Mouse (Mus musculus) CH12.LX (cell line): ENCODE results near the gene Ptx4. TPM values are rescaled to one million over a fixed set of nuclear protein-coding genes. Genes with fewer than 3 reads are reported as not detected.

Experiments used
- DNase-seq: peaks from one replicate; pipeline ENCODE4 v3.0.0-alpha.2; 2013; ENCODE audit errors: extremely low read depth
- H3K27ac ChIP-seq: 2 replicates; pipeline ENCODE4 v1.5.1; 2012; ENCODE audit warnings: low read depth, mild to moderate bottlenecking, control low read depth, moderate library complexity; ENCODE audit not compliant: insufficient read depth
- H3K27me3 ChIP-seq: replicated peaks from 2 replicates; pipeline ENCODE3; 2012; ENCODE audit warnings: inconsistent platforms
- H3K36me3 ChIP-seq, 2 experiments: replicated peaks in 1 of 2; 2 replicates each; pipeline versions ENCODE3 to v1.6.1; 2012; ENCODE audit warnings: inconsistent platforms in 1 of 2, low read length in 1 of 2, mild to moderate bottlenecking in 1 of 2, mixed read lengths in 1 of 2, moderate library complexity in 1 of 2; ENCODE audit not compliant: control insufficient read depth in 1 of 2, insufficient read depth in 1 of 2
- H3K4me1 ChIP-seq, 2 experiments: 2 replicates each; pipeline ENCODE4 v1.6.1; 2012; ENCODE audit warnings: inconsistent platforms in 1 of 2, moderate library complexity in 1 of 2; ENCODE audit not compliant: insufficient read depth in 2 of 2, control insufficient read depth in 1 of 2
- H3K4me2 ChIP-seq: 2 replicates; pipeline ENCODE4 v1.6.1; 2012; ENCODE audit warnings: low read depth, mild to moderate bottlenecking, control low read depth; ENCODE audit not compliant: poor library complexity, insufficient read depth, severe bottlenecking
- H3K4me3 ChIP-seq, 3 experiments: fragments of 150-350 bp in 1 of 3; sonication (generic) in 1 of 3; replicated peaks in 1 of 3; 2 replicates each; pipeline versions ENCODE3 to v1.5.1; 2011 to 2012; ENCODE audit warnings: low read depth in 2 of 3, low read length in 2 of 3, mild to moderate bottlenecking in 2 of 3, moderate library complexity in 2 of 3, control low read depth in 1 of 3, improper control_type of control experiment in 1 of 3, inconsistent platforms in 1 of 3, mixed read lengths in 1 of 3; ENCODE audit not compliant: poor library complexity in 1 of 3
- H3K79me2 ChIP-seq: replicated peaks from 2 replicates; pipeline ENCODE4 v1.6.1; 2012; ENCODE audit warnings: mild to moderate bottlenecking, moderate library complexity; ENCODE audit not compliant: control insufficient read depth, poor library complexity, insufficient read depth, severe bottlenecking; ENCODE audit errors: extremely low read depth
- H3K9ac ChIP-seq: 2 replicates; pipeline ENCODE4 v1.6.1; 2012; ENCODE audit warnings: low read depth, mild to moderate bottlenecking, control low read depth, moderate library complexity; ENCODE audit not compliant: insufficient read depth
- H3K9me3 ChIP-seq: replicated peaks from 2 replicates; pipeline ENCODE3; 2012; ENCODE audit warnings: low read length, inconsistent platforms, mixed read lengths
- CHD1 ChIP-seq: IDR thresholded peaks from 2 replicates; pipeline ENCODE4 v1.6.1; 2012; ENCODE audit warnings: low read depth, low read length, improper control_type of control experiment, inconsistent platforms
- CHD2 ChIP-seq: IDR thresholded peaks from 2 replicates; pipeline ENCODE4 v1.6.1; 2011; ENCODE audit warnings: low read length, improper control_type of control experiment
- CTCF ChIP-seq, 2 experiments: IDR thresholded peaks in 1 of 2; conservative IDR thresholded peaks in 1 of 2; 2 replicates each; pipeline ENCODE4 v1.5.1; 2011 to 2012; ENCODE audit warnings: low read depth in 2 of 2, low read length in 2 of 2, improper control_type of control experiment in 1 of 2, inconsistent platforms in 1 of 2, mild to moderate bottlenecking in 1 of 2, moderate library complexity in 1 of 2
- ETS1 ChIP-seq: conservative IDR thresholded peaks from 2 replicates; pipeline ENCODE4 v1.6.1; 2012; ENCODE audit warnings: low read depth, mild to moderate bottlenecking, inconsistent platforms, low read length, improper control_type of control experiment, moderate library complexity
- GABPA ChIP-seq: IDR thresholded peaks from 2 replicates; pipeline ENCODE4 v1.6.1; 2012; ENCODE audit warnings: low read depth, low read length, improper control_type of control experiment, inconsistent platforms; ENCODE audit not compliant: insufficient replicate concordance
- IRF4 ChIP-seq: IDR thresholded peaks from 2 replicates; pipeline ENCODE4 v1.6.1; 2014; ENCODE audit warnings: low read depth, mild to moderate bottlenecking, inconsistent platforms, low read length, improper control_type of control experiment
- JUN ChIP-seq: IDR thresholded peaks from 2 replicates; pipeline ENCODE4 v1.6.1; 2011; ENCODE audit warnings: low read depth, mild to moderate bottlenecking, low read length, improper control_type of control experiment, moderate library complexity; ENCODE audit not compliant: insufficient read depth
- KAT2A ChIP-seq: IDR thresholded peaks from 2 replicates; pipeline ENCODE4 v1.6.1; 2012; ENCODE audit warnings: low read length, improper control_type of control experiment, inconsistent platforms; ENCODE audit not compliant: insufficient replicate concordance
- MAX ChIP-seq: IDR thresholded peaks from 2 replicates; pipeline ENCODE4 v1.6.1; 2011; ENCODE audit warnings: low read length, improper control_type of control experiment
- MAZ ChIP-seq: IDR thresholded peaks from 2 replicates; pipeline ENCODE4 v1.6.1; 2012; ENCODE audit warnings: low read depth, mild to moderate bottlenecking, inconsistent platforms, low read length, improper control_type of control experiment, moderate library complexity
- MEF2A ChIP-seq: IDR thresholded peaks from 2 replicates; pipeline ENCODE4 v1.6.1; 2014; ENCODE audit warnings: low read depth, mild to moderate bottlenecking, inconsistent platforms, low read length, improper control_type of control experiment, borderline replicate concordance
- MXI1 ChIP-seq: IDR thresholded peaks from 2 replicates; pipeline ENCODE4 v1.6.1; 2011; ENCODE audit warnings: mild to moderate bottlenecking, low read depth, low read length, improper control_type of control experiment
- MYC ChIP-seq: IDR thresholded peaks from 2 replicates; pipeline ENCODE4 v1.6.1; 2011; ENCODE audit warnings: low read depth, mild to moderate bottlenecking, improper control_type of control experiment, low read length
- NRF1 ChIP-seq: IDR thresholded peaks from 2 replicates; pipeline ENCODE4 v1.6.1; 2014; ENCODE audit warnings: low read depth, mild to moderate bottlenecking, inconsistent platforms, low read length, improper control_type of control experiment, moderate library complexity
- POLR2A ChIP-seq: IDR thresholded peaks from 2 replicates; pipeline ENCODE4 v1.6.1; 2011; ENCODE audit warnings: low read depth, mild to moderate bottlenecking, improper control_type of control experiment, low read length
- POLR2AphosphoS2 ChIP-seq: IDR thresholded peaks from 2 replicates; pipeline ENCODE4 v1.6.1; 2011; ENCODE audit warnings: low read depth, low read length, improper control_type of control experiment
- RCOR1 ChIP-seq: conservative IDR thresholded peaks from 2 replicates; pipeline ENCODE4 v1.6.1; 2012; ENCODE audit warnings: low read depth, mild to moderate bottlenecking, inconsistent platforms, low read length, improper control_type of control experiment
- SMC3 ChIP-seq: IDR thresholded peaks from 2 replicates; pipeline ENCODE4 v1.6.1; 2011; ENCODE audit warnings: low read depth, low read length, improper control_type of control experiment
- UBTF ChIP-seq: IDR thresholded peaks from 2 replicates; pipeline ENCODE4 v1.6.1; 2012; ENCODE audit warnings: low read depth, mild to moderate bottlenecking, inconsistent platforms, low read length, improper control_type of control experiment, moderate library complexity
- USF1 ChIP-seq: IDR thresholded peaks from 2 replicates; pipeline ENCODE4 v1.6.1; 2014; ENCODE audit warnings: low read depth, mild to moderate bottlenecking, inconsistent platforms, low read length, improper control_type of control experiment
- ZMIZ1 ChIP-seq: IDR thresholded peaks from 2 replicates; pipeline ENCODE4 v1.6.1; 2012; ENCODE audit warnings: low read depth, mild to moderate bottlenecking, inconsistent platforms, low read length, improper control_type of control experiment
- dilution Hi-C: fragments of 300-500 bp; cut with MboI; formaldehyde crosslinking; loops from 2 replicates; pipeline ENCODE4 v1.14.3; 2020; ENCODE audit warnings: low sequenced_read_pairs; ENCODE audit not compliant: extremely low pct_unique_long_range_greater_than_20kb, extremely low pct_ligation_motif_present
- in situ Hi-C: fragments of 300-500 bp; cut with MboI; formaldehyde crosslinking; loops from 3 replicates; pipeline ENCODE4 v1.14.3; 2019; ENCODE audit warnings: low sequenced_read_pairs, low pct_ligation_motif_present, low pct_unique_long_range_greater_than_20kb, mixed read lengths
- polyA plus RNA-seq: library from polyadenylated mRNA; unstranded; fragments of >175 nt; gene quantifications from 2 replicates; pipeline ENCODE4 v1.2.1, GENCODE M21; 2012; ENCODE audit warnings: low read depth; ENCODE audit not compliant: insufficient read length
- total RNA-seq, 2 experiments: library from RNA; depleted of rRNA; stranded (reverse); fragments of 300-350 nt in 1 of 2; fragments of >200 nt in 1 of 2; gene quantifications; 2 replicates each; pipeline ENCODE4 v1.2.3; 2012 to 2014

Gene Ptx4
- not detected in 2 replicates for total RNA-seq (2012; rRNA removed)
- total RNA-seq (2014; rRNA removed): not detected in 2 replicates
- not detected in 2 replicates for polyA plus RNA-seq

- in situ Hi-C loops (no loop called here), dilution Hi-C loops (no loop called here)
- Histone ChIP-seq H3K9me3 (no peaks in the 10 kb centered on the region), H3K9ac (no peak within 1 kb of the TSS), H3K79me2 (no peaks in the 10 kb centered on the region), H3K4me3 (no peak within 1 kb of the TSS), H3K4me2 (no peak within 1 kb of the TSS), H3K27ac (no peak within 1 kb of the TSS), H3K4me1 (peaks cover 2 to 6% of the 10 kb centered on the region in 2 experiments; a peak in 3 of 4 replicates), H3K36me3 (no peaks in the 10 kb centered on the region), H3K27me3 (peaks cover 75% of the 10 kb centered on the region)
- no peak for DNase-seq
- TF ChIP-seq SMC3 (no peak), CHD1 (no peak), UBTF (no peak), JUN (no peak), KAT2A (no peak), GABPA (no peak), ETS1 (no peak), CTCF (conservative IDR thresholded peaks at IDR 0.05 in 1 of 2, IDR thresholded peaks at IDR 0.05 in 1 of 2; ENCODE audit: low read depth in 2 of 2, low read length in 2 of 2) (no peak), MAZ (no peak), USF1 (no peak), RCOR1 (no peak), ZMIZ1 (no peak), MAX (no peak), MEF2A (no peak)
Measured at GRCm38 (mm10) chr17:25120406-25120805, at the start of gene Ptx4. TSS of gene Ptx4 (plus strand) at chr17:25120760.

- 0 out of 4 replicates have a peak, but pooled peaks cover 0 to 4% of the 10 kb centered on the region in 2 experiments for H3K4me1 ChIP-seq
- H3K9me3 ChIP-seq: no peaks in the 10 kb centered on the region
- no peaks in the 10 kb centered on the region for H3K27me3 ChIP-seq
- H3K36me3 ChIP-seq: peaks cover 15 to 89% of the 10 kb centered on the region in 2 experiments
- no peak for DNase-seq
- no peak for TF ChIP-seq POLR2A
- TF ChIP-seq NRF1: no peak
- no peak for TF ChIP-seq ETS1
- no peak for TF ChIP-seq MYC
- TF ChIP-seq MXI1: no peak
- TF ChIP-seq POLR2AphosphoS2: no peak
- no peak for TF ChIP-seq MAX
- no peak for TF ChIP-seq SMC3
- no peak for TF ChIP-seq CHD1
- TF ChIP-seq MAZ: no peak
- no peak for TF ChIP-seq IRF4
- TF ChIP-seq ZMIZ1: no peak
- no peak for TF ChIP-seq CHD2
- H3K27ac ChIP-seq: no peak overlapping the region
- in situ Hi-C loops: no loop called here
- no peak overlapping the region for H3K4me3 ChIP-seq
- no peak overlapping the region for H3K4me2 ChIP-seq
- no peaks in the 10 kb centered on the region for H3K79me2 ChIP-seq
- no peak overlapping the region for H3K9ac ChIP-seq
- dilution Hi-C loops: no loop called here
Measured at GRCm38 (mm10) chr17:25076906-25077305, 43.7 kb upstream of the Ptx4 start.
